Mouse (Mus musculus): ENCODE measurements at regions not wholly inside any gene's neighbourhood (a gene's known extent, or its start where the extent isn't known, plus 50 kb on each side); places are given as distances from the start of the nearest gene placed in this dataset.
A peak's percentile ranks its signal among the peaks of the same experiment; 100 is the strongest.

DNA sequence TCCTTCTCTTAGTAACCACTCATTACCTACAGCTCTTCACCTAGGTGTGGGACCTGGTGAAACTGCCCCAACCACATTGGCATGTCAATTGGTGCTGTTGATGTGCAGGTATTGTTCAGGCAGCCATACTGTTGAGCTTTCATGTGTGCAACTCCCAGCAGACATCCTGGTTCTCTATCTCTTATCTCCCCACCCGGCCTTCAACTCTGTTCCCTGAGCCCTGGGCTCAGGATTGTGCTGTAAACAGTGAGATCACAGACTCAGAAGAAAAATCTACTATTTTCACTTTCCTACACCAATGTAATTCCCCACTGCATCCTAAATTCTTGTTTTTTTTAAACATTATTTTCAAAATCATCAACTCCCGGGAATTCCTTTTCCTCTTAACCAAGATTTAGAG, 122.1 kb downstream of the Cartpt start:
- no peaks in the 10 kb centered on the region for H3K9me3 ChIP-seq
- H3K27ac ChIP-seq, result no peak overlapping the region
- 80% methylated on average over 2 of the region's 2 CpGs for WGBS
- H3K4me1 ChIP-seq, result peaks cover 10% of the 10 kb centered on the region
- no peak for ATAC-seq (ENCODE audit: insufficient number of reproducible peaks, low FRiP score, low TSS enrichment, low read depth)
- no peaks in the 10 kb centered on the region for H3K27me3 ChIP-seq
- H3K4me2 ChIP-seq, result no peak overlapping the region
- H3K4me3 ChIP-seq, result no peak overlapping the region
- H3K36me3 ChIP-seq, result no peaks in the 10 kb centered on the region
- H3K9ac ChIP-seq, result no peak overlapping the region

DNA sequence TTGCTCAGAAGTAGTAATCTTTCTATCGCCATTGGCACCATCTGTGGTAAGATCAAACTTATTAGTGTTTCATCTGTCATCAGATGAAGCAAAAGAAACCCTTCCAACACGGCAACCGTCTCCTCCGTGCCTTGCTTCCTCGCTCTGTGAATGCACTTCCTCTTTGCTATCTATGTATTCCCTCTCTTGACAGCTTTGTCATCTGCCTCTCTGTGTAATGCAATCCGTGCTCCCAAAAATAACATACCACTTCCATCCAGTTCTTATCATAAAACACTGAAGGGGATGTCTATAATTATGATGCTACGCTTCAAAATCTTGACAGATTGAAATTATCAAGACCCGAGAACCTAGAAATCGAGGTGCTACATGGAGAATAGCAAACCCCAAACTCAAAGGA, 123.2 kb downstream of the Cartpt start:
- Histone ChIP-seq H3K4me3 (no peak overlapping the region), H3K27me3 (no peaks in the 10 kb centered on the region), H3K27ac (no peak overlapping the region), H3K4me2 (no peak overlapping the region), H3K9me3 (no peaks in the 10 kb centered on the region), H3K36me3 (no peaks in the 10 kb centered on the region), H3K4me1 (peaks cover 10% of the 10 kb centered on the region), H3K9ac (no peak overlapping the region)
- WGBS, result 83% methylated on average over 9 of the region's 9 CpGs
- ATAC-seq (ENCODE audit: insufficient number of reproducible peaks, low FRiP score, low TSS enrichment, low read depth), result no peak

- H3K4me1 ChIP-seq, result peaks cover 31% of the 10 kb centered on the region
- H3K27ac ChIP-seq, result 0 out of 2 replicates have a peak overlapping the region, but pooled peaks have one; percentile 2
Measured at GRCm38 (mm10) chr13:99765965-99766364, 134.9 kb downstream of the Cartpt start.

DNA sequence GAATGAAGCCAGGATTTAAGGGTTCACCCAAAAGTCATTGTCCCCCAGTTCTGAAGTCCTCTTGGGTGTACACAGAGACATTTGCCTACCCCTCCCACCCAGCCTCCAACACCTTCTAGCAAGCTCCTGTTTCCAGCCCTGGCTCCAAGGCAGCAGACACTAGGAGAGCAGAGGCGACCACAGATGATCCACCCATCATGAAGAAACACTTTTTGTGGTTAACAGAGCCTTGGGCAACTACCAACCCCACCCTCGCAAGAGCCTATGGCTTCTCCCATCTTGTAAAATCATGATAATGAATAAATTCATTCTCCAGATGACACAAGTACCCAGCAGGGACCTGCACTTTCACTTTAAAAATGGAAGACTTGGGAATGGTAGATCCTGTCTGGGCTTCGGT, 136.1 kb downstream of the Cartpt start:
- Histone ChIP-seq H3K9me3 (no peaks in the 10 kb centered on the region), H3K36me3 (no peaks in the 10 kb centered on the region), H3K4me1 (peaks cover 31% of the 10 kb centered on the region), H3K9ac (no peak overlapping the region), H3K27ac (no peak overlapping the region), H3K4me3 (no peak overlapping the region), H3K27me3 (no peaks in the 10 kb centered on the region), H3K4me2 (no peak overlapping the region)
- no peak for ATAC-seq (ENCODE audit: insufficient number of reproducible peaks, low FRiP score, low TSS enrichment, low read depth)
- WGBS, result 65% methylated on average over 3 of the region's 3 CpGs

More at GRCm38 (mm10) chr13:99765965-99766364, 134.9 kb downstream of the Cartpt start:
- H3K9ac ChIP-seq, result no peak overlapping the region
- ATAC-seq (ENCODE audit: insufficient number of reproducible peaks, low FRiP score, low TSS enrichment, low read depth), result peak; percentile 78
- no peak overlapping the region for H3K4me3 ChIP-seq
- H3K9me3 ChIP-seq, result no peaks in the 10 kb centered on the region
- H3K36me3 ChIP-seq, result no peaks in the 10 kb centered on the region
- 22% methylated on average over 5 of the region's 5 CpGs for WGBS
- H3K4me2 ChIP-seq, result no peak overlapping the region
- no peaks in the 10 kb centered on the region for H3K27me3 ChIP-seq

DNA sequence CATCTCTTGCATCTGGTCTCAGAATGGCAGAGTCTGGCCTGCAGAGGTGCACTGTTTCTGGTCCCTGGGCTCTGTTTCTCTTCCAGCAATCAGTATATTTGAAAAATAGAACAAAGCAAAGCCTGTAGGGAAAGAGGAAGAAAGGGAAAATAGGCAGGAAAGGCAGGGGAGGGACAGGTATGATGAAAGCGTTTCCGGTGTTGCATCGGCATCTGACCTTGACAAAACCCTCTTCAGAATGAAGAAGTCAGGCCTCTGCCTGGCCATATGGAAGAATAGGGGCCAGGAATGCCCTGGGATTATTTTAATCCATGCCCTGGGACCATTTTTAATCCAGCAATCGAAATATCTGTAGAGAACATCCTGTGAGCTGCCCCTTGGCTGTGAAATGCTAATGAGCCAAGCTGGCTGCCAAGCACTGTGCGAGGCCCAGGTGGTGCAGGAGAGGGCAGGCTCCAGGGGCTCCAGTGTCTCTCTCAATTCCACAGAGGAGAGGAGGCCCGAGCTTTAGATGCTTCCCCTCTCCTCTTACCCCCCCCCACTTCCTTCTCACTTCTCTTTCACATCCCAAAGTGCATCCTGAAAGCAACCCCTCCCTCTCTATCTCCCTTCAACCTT, 136.7 kb downstream of the Cartpt start:
- peaks cover 31% of the 10 kb centered on the region for H3K4me1 ChIP-seq
- no peaks in the 10 kb centered on the region for H3K27me3 ChIP-seq
- H3K27ac ChIP-seq, result peak overlapping the region; percentile 27
- no peaks in the 10 kb centered on the region for H3K9me3 ChIP-seq
- no peak overlapping the region for H3K4me3 ChIP-seq
- WGBS, result 56% methylated on average over 6 of the region's 6 CpGs
- no peak overlapping the region for H3K4me2 ChIP-seq
- H3K36me3 ChIP-seq, result no peaks in the 10 kb centered on the region
- no peak overlapping the region for H3K9ac ChIP-seq
- no peak for ATAC-seq (ENCODE audit: insufficient number of reproducible peaks, low FRiP score, low TSS enrichment, low read depth)

- Histone ChIP-seq H3K36me3 (no peaks in the 10 kb centered on the region), H3K4me1 (peaks cover 31% of the 10 kb centered on the region), H3K9ac (no peak overlapping the region), H3K4me2 (no peak overlapping the region), H3K27me3 (no peaks in the 10 kb centered on the region), H3K27ac (peak overlapping the region; percentile 24; the same call in 1 of the 2 replicates), H3K4me3 (no peak overlapping the region), H3K9me3 (no peaks in the 10 kb centered on the region)
- 60% methylated on average over 9 of the region's 9 CpGs for WGBS
- ATAC-seq (ENCODE audit: insufficient number of reproducible peaks, low FRiP score, low TSS enrichment, low read depth), result no peak
Measured at GRCm38 (mm10) chr13:99761843-99762242, 139.0 kb downstream of the Cartpt start.

DNA sequence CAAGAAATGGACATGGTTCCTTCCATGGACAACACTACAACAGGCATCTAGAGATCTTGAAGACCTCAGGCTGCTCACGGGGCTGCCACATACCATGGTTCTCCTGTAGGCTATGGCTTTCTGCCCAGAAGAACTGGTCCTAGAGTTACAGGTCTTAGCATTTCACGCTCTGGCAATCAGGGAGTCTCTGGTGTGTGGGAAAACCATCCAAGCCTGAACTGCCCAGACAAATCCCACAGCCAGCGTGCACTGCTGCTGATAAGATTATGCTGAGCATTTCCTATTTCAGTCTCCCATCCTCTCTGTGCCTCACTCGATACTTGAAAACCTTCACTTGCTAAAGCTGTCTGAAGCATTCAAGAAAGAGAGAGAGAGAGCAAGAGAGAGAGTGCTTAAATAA, 139.5 kb downstream of the Cartpt start:
- Histone ChIP-seq H3K4me1 (peaks cover 31% of the 10 kb centered on the region), H3K9ac (no peak overlapping the region), H3K27ac (no peak overlapping the region), H3K9me3 (no peaks in the 10 kb centered on the region), H3K4me2 (no peak overlapping the region), H3K36me3 (no peaks in the 10 kb centered on the region), H3K4me3 (no peak overlapping the region), H3K27me3 (no peaks in the 10 kb centered on the region)
- ATAC-seq (ENCODE audit: insufficient number of reproducible peaks, low FRiP score, low TSS enrichment, low read depth), result no peak
- 58% methylated on average over 4 of the region's 4 CpGs for WGBS

DNA sequence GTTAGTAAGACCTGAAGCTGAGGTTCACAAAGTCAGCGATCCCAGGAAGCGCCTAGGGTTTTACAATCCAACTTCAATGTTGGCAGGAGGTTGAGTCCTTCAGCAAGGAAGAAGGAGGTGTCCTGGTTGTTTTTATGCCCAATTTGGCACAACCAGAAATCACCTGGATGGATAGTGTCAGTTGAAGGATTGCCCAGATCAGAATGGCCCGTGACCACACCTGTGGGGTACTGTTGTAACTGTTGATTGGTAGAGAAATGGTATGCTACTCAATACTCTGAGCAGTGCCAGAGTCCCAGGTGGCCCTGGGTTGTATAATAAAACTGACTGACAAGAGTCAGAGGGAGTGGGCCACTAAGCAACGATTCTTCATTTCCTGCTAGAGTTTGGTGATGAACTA, 140.2 kb downstream of the Cartpt start:
- H3K27me3 ChIP-seq, result no peaks in the 10 kb centered on the region
- H3K27ac ChIP-seq, result no peak overlapping the region
- H3K4me2 ChIP-seq, result no peak overlapping the region
- ATAC-seq (ENCODE audit: insufficient number of reproducible peaks, low FRiP score, low TSS enrichment, low read depth), result no peak
- no peaks in the 10 kb centered on the region for H3K36me3 ChIP-seq
- peaks cover 26% of the 10 kb centered on the region for H3K4me1 ChIP-seq
- no peak overlapping the region for H3K9ac ChIP-seq
- no peak overlapping the region for H3K4me3 ChIP-seq
- H3K9me3 ChIP-seq, result no peaks in the 10 kb centered on the region
- WGBS, result 73% methylated on average over 4 of the region's 4 CpGs

- Histone ChIP-seq H3K27me3 (no peaks in the 10 kb centered on the region), H3K9me3 (no peaks in the 10 kb centered on the region), H3K4me3 (no peak overlapping the region), H3K27ac (no peak overlapping the region), H3K4me2 (no peak overlapping the region), H3K4me1 (peaks cover 20% of the 10 kb centered on the region), H3K9ac (no peak overlapping the region), H3K36me3 (no peaks in the 10 kb centered on the region)
- ATAC-seq (ENCODE audit: insufficient number of reproducible peaks, low FRiP score, low TSS enrichment, low read depth), result no peak
- WGBS, result 54% methylated on average over 10 of the region's 10 CpGs
Measured at GRCm38 (mm10) chr13:99759256-99760044, 141.4 kb downstream of the Cartpt start.

DNA sequence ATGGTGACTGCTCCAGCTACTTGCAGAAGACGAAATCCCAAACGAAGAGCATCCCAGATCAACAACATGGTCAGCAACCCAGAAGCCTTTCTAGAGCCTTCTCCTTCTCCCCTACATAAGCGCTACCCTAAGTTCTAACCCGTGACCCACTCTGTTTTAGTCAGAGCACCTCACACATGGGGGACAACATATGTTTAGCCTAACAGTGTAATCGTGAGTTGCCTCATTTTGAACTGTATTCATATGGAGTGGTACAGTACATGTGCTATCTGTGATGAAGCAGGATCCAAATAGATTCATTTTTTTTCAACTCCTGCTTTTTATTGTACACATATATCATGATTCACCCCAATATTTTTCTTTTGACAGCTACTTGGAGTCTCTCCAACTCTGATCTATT, 146.2 kb downstream of the Cartpt start:
- Histone ChIP-seq H3K9ac (no peak overlapping the region), H3K9me3 (no peaks in the 10 kb centered on the region), H3K4me2 (no peak overlapping the region), H3K27ac (0 out of 2 replicates have a peak overlapping the region, but pooled peaks have one; percentile 9), H3K27me3 (no peaks in the 10 kb centered on the region), H3K36me3 (no peaks in the 10 kb centered on the region), H3K4me1 (no peaks in the 10 kb centered on the region), H3K4me3 (no peak overlapping the region)
- 71% methylated on average over 5 of the region's 5 CpGs for WGBS
- ATAC-seq (ENCODE audit: insufficient number of reproducible peaks, low FRiP score, low TSS enrichment, low read depth), result no peak

DNA sequence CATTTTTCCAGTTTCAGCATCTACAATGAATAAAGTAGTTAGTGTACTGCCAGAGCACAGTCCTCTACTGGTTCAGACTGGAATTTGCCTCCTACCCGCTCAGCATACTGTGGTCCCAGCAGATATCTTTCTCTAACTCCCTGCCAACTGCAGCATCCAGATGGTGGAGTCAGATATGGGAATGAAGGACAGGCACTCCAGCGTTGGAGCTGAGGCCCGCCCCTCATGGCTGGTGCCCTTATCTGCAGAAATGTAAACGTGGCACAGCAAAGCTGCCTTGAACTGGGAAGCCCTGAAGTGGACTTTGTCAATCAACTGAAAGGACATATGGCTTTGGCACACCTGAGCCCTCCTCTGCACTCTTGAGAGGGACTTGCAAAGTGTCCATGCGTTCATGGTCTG, 146.6 kb downstream of the Cartpt start:
- Histone ChIP-seq H3K4me2 (no peak overlapping the region), H3K36me3 (no peaks in the 10 kb centered on the region), H3K27ac (0 out of 2 replicates have a peak overlapping the region, but pooled peaks have one; percentile 9), H3K9ac (no peak overlapping the region), H3K9me3 (no peaks in the 10 kb centered on the region), H3K27me3 (no peaks in the 10 kb centered on the region), H3K4me1 (0 out of 2 replicates have a peak, but pooled peaks cover under 1% of the 10 kb centered on the region), H3K4me3 (no peak overlapping the region)
- no peak for ATAC-seq (ENCODE audit: insufficient number of reproducible peaks, low FRiP score, low TSS enrichment, low read depth)
- WGBS, result 56% methylated on average over 5 of the region's 5 CpGs

DNA sequence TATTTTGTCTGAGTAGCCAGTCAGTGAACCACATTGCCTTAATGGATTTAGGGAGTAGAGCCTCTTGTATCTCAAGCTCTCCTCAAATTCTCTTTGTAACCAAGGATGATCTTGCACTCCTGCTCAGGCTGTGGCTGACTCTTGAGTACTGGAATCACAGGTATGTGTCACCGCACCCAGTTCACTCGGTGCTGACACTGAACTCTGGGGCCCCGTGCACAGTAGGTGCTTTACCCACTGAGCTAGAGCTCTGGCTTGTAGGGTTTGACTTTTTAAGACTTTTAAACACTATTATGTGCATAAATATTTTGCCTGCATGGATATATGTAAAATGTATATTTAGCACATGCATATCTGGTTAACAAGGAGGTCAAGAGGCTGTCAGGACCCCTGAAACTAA, 147.4 kb downstream of the Cartpt start:
- no peak for ATAC-seq (ENCODE audit: insufficient number of reproducible peaks, low FRiP score, low TSS enrichment, low read depth)
- Histone ChIP-seq H3K36me3 (no peaks in the 10 kb centered on the region), H3K4me2 (no peak overlapping the region), H3K9ac (no peak overlapping the region), H3K27me3 (no peaks in the 10 kb centered on the region), H3K4me1 (0 out of 2 replicates have a peak, but pooled peaks cover 4% of the 10 kb centered on the region), H3K4me3 (no peak overlapping the region), H3K9me3 (no peaks in the 10 kb centered on the region), H3K27ac (no peak overlapping the region)
- WGBS, result 82% methylated on average over 3 of the region's 3 CpGs
